Comparison of ENCODE assay signal across 12 mouse cellular contexts in genomic region chr4:107834643-107835314, GRCm38 (mm10). TPM values are rescaled to one million over a fixed set of nuclear protein-coding genes. Genes with fewer than 3 reads are reported as not detected.
DNase-seq lines count a peak whose midpoint lies in the region; ATAC-seq lines count a peak whose summit lies in the region.
"Had no signal": no experiment of that assay in that cellular context is flagged by ENCODE, and none has a peak within 500 bp of the region (broad histone marks: within the 10 kb centered on the region; RNA-seq: fewer than 3 reads in every experiment).

No protein-coding gene starts in this region.

- no peak for DNase-seq in kidney, adult 11 months
- DNase-seq in forebrain, embryonic 10.5 days (ENCODE audit: extremely low spot score, low spot score), result no peak
- DNase-seq in Muller cell, postnatal 12 days (ENCODE audit: inconsistent ontology term), result no peak
- DNase-seq in cerebellum, postnatal 4 days (ENCODE audit: low spot score in 2 of 2), result no peak
- no peak for DNase-seq in layer of hippocampus, adult 11-12 months (ENCODE audit: low spot score)
- DNase-seq: gastrocnemius, postnatal 36 days; right cerebral cortex, postnatal 4 days had no signal

- H3K4me3 ChIP-seq in kidney, embryonic 14.5 days (ENCODE audit: low read length), result no peak overlapping the region
- peak overlapping the region; percentile 18; the same call in 1 of the 2 replicates for H3K4me3 ChIP-seq in forebrain, embryonic 10.5 days
- H3K4me3 ChIP-seq in intestine, embryonic 15.5 days (replicated peaks), result no peak overlapping the region
- no peak overlapping the region for H3K4me3 ChIP-seq in neural tube, embryonic 15.5 days (replicated peaks)
- H3K4me3 ChIP-seq: megakaryocyte, embryonic 14.5 days had no signal

- H3K36me3 ChIP-seq in kidney, embryonic 14.5 days (ENCODE audit: control insufficient read depth, insufficient read depth, low read length), result no peaks in the 10 kb centered on the region
- H3K36me3 ChIP-seq in forebrain, embryonic 10.5 days (replicated peaks), result peaks cover 40% of the 10 kb centered on the region
- no peaks in the 10 kb centered on the region for H3K36me3 ChIP-seq in intestine, embryonic 15.5 days
- H3K36me3 ChIP-seq in neural tube, embryonic 15.5 days, result 0 out of 2 replicates have a peak, but pooled peaks cover 7% of the 10 kb centered on the region

- no peaks in the 10 kb centered on the region for H3K9me3 ChIP-seq in kidney, embryonic 14.5 days (ENCODE audit: control insufficient read depth, low read length)
- no peaks in the 10 kb centered on the region for H3K9me3 ChIP-seq in forebrain, embryonic 10.5 days
- H3K9me3 ChIP-seq in intestine, embryonic 15.5 days, result no peaks in the 10 kb centered on the region
- no peaks in the 10 kb centered on the region for H3K9me3 ChIP-seq in neural tube, embryonic 15.5 days (replicated peaks)
- H3K9me3 ChIP-seq: megakaryocyte, embryonic 14.5 days had no signal

- H3K27me3 ChIP-seq in kidney, embryonic 14.5 days (ENCODE audit: control insufficient read depth, insufficient read depth, low read length), result no peaks in the 10 kb centered on the region
- no peaks in the 10 kb centered on the region for H3K27me3 ChIP-seq in forebrain, embryonic 10.5 days (ENCODE audit: poor library complexity, severe bottlenecking)
- H3K27me3 ChIP-seq in intestine, embryonic 15.5 days (replicated peaks), result no peaks in the 10 kb centered on the region
- no peaks in the 10 kb centered on the region for H3K27me3 ChIP-seq in neural tube, embryonic 15.5 days (replicated peaks)
- H3K27me3 ChIP-seq: megakaryocyte, embryonic 14.5 days had no signal

- H3K4me2 ChIP-seq in kidney, embryonic 14.5 days (replicated peaks; ENCODE audit: low read depth, low read length), result no peak overlapping the region
- peak overlapping the region; percentile 15; the same call in 1 of the 2 replicates for H3K4me2 ChIP-seq in intestine, embryonic 15.5 days (replicated peaks)
- H3K4me2 ChIP-seq in neural tube, embryonic 15.5 days, result 0 out of 2 replicates have a peak overlapping the region, but pooled peaks have one; percentile 1
- H3K4me2 ChIP-seq: liver, embryonic 11.5 days had no signal

- H3K9ac ChIP-seq in kidney, embryonic 14.5 days (ENCODE audit: low read depth, low read length), result no peak overlapping the region
- no peak overlapping the region for H3K9ac ChIP-seq in intestine, embryonic 15.5 days
- 0 out of 2 replicates have a peak overlapping the region, but pooled peaks have one; percentile 28 for H3K9ac ChIP-seq in neural tube, embryonic 15.5 days (replicated peaks)

- 0 out of 2 replicates have a peak, but pooled peaks cover 5% of the 10 kb centered on the region for H3K4me1 ChIP-seq in kidney, embryonic 14.5 days (ENCODE audit: control insufficient read depth, insufficient read depth, low read length)
- H3K4me1 ChIP-seq in forebrain, embryonic 10.5 days, result peaks cover 94% of the 10 kb centered on the region
- H3K4me1 ChIP-seq in intestine, embryonic 15.5 days (replicated peaks), result peaks cover 23% of the 10 kb centered on the region
- peaks cover 94% of the 10 kb centered on the region for H3K4me1 ChIP-seq in neural tube, embryonic 15.5 days

- 53% methylated on average over 22 of the region's 22 CpGs for WGBS in kidney, embryonic 14.5 days
- WGBS in forebrain, embryonic 10.5 days, result 46% methylated on average over 22 of the region's 22 CpGs
- 52% methylated on average over 22 of the region's 22 CpGs for WGBS in intestine, embryonic 15.5 days
- 36% methylated on average over 22 of the region's 22 CpGs for WGBS in neural tube, embryonic 15.5 days

- peak; percentile 21; the same call in 1 of the 2 replicates for ATAC-seq in kidney, embryonic 14.5 days (ENCODE audit: low FRiP score, low TSS enrichment)
- peak; percentile 87 for ATAC-seq in intestine, embryonic 15.5 days
- ATAC-seq in neural tube, embryonic 15.5 days (ENCODE audit: low FRiP score), result 0 out of 2 replicates have a peak, but pooled peaks have one; percentile 6

- H3K27ac ChIP-seq in kidney, embryonic 14.5 days (ENCODE audit: low read depth, low read length), result no peak overlapping the region
- peak overlapping the region; percentile 90 for H3K27ac ChIP-seq in forebrain, embryonic 10.5 days
- H3K27ac ChIP-seq in intestine, embryonic 15.5 days, result no peak overlapping the region; the same call in 1 of the 2 replicates
- peak overlapping the region; percentile 85 for H3K27ac ChIP-seq in neural tube, embryonic 15.5 days (replicated peaks)

RNA-seq across cellular contexts. Expression of gene Lrp8, which starts 32.7 kb away (rescaled TPM):
- polyA plus RNA-seq in kidney, embryonic 14.5 days (2014; fragmentation: Nextera tagmentation; extraction: Ambion mirVana), result 3.6 and 4.2 TPM in 2 replicates
- 11.2 and 11.3 TPM in 2 replicates for polyA plus RNA-seq in forebrain, embryonic 10.5 days (2016; fragmentation: Nextera tagmentation; extraction: Ambion mirVana)
- polyA plus RNA-seq in intestine, embryonic 15.5 days (2015; fragmentation: Nextera tagmentation; extraction: Ambion mirVana), result 3.4 and 4.2 TPM in 2 replicates
- polyA plus RNA-seq in neural tube, embryonic 15.5 days (2015; fragmentation: Nextera tagmentation; extraction: Ambion mirVana), result 48.8 and 62.8 TPM in 2 replicates

RNA-seq across cellular contexts. Expression of gene Magoh, which starts 44.8 kb away (rescaled TPM):
- polyA plus RNA-seq in kidney, embryonic 14.5 days (2014; fragmentation: Nextera tagmentation; extraction: Ambion mirVana), result 229 and 331 TPM in 2 replicates
- 245 and 247 TPM in 2 replicates for polyA plus RNA-seq in forebrain, embryonic 10.5 days (2016; fragmentation: Nextera tagmentation; extraction: Ambion mirVana)
- 160 and 194 TPM in 2 replicates for polyA plus RNA-seq in intestine, embryonic 15.5 days (2015; fragmentation: Nextera tagmentation; extraction: Ambion mirVana)
- polyA plus RNA-seq in neural tube, embryonic 15.5 days (2015; fragmentation: Nextera tagmentation; extraction: Ambion mirVana), result 105 and 120 TPM in 2 replicates

RNA-seq across cellular contexts. Expression of gene 0610037L13Rik, which starts 54.8 kb away (rescaled TPM):
- polyA plus RNA-seq in kidney, embryonic 14.5 days (2014; fragmentation: Nextera tagmentation; extraction: Ambion mirVana), result 126 and 148 TPM in 2 replicates
- 102 and 105 TPM in 2 replicates for polyA plus RNA-seq in forebrain, embryonic 10.5 days (2016; fragmentation: Nextera tagmentation; extraction: Ambion mirVana)
- polyA plus RNA-seq in intestine, embryonic 15.5 days (2015; fragmentation: Nextera tagmentation; extraction: Ambion mirVana), result 106 and 109 TPM in 2 replicates
- 93.6 and 105 TPM in 2 replicates for polyA plus RNA-seq in neural tube, embryonic 15.5 days (2015; fragmentation: Nextera tagmentation; extraction: Ambion mirVana)

Comparison
In these comparisons a context has a peak if more than half of its experiments do, and no peak if none do; other contexts are left out.
1. ATAC-seq: peak in every context shown above with its lines; median percentile 87 in intestine, embryonic 15.5 days; 21 in kidney, embryonic 14.5 days; 6 in neural tube, embryonic 15.5 days.
2. H3K27ac ChIP-seq: peak in forebrain, embryonic 10.5 days (single experiment) and neural tube, embryonic 15.5 days (single experiment); none in kidney, embryonic 14.5 days (single experiment) and intestine, embryonic 15.5 days (single experiment).